Mouse (Mus musculus) hindbrain, embryonic 11.5 days (tissue): ENCODE data around the gene Hoxa4. TPM values are rescaled to one million over a fixed set of nuclear protein-coding genes. Genes with fewer than 3 reads are reported as not detected.

Experiments
- ATAC-seq: fragments of 200-750 bp; cut with Nextera tagmentation; 2 replicates; pipeline ENCODE4 v1.8.0; 2017; ENCODE audit warnings: mild to moderate bottlenecking, moderate TSS enrichment, moderate library complexity; ENCODE audit not compliant: low FRiP score
- DNase-seq: peaks from one replicate; pipeline ENCODE4 v3.0.0-alpha.2; 2015; ENCODE audit warnings: low spot score
- H3K27ac ChIP-seq: fragments of 300-500 bp; sonication (generic); 2 replicates; pipeline ENCODE4 v1.5.1; 2014; ENCODE audit warnings: mild to moderate bottlenecking, low read depth, low read length
- H3K27me3 ChIP-seq: fragments of 300-500 bp; sonication (generic); 2 replicates; pipeline ENCODE4 v1.6.1; 2014; ENCODE audit warnings: mild to moderate bottlenecking, low read length, moderate library complexity, mixed read lengths; ENCODE audit not compliant: control insufficient read depth, insufficient read depth
- H3K36me3 ChIP-seq: fragments of 300-500 bp; sonication (generic); 2 replicates; pipeline ENCODE4 v1.6.1; 2014; ENCODE audit warnings: mild to moderate bottlenecking, low read length, moderate library complexity, mixed read lengths; ENCODE audit not compliant: control insufficient read depth, insufficient read depth
- H3K4me1 ChIP-seq: fragments of 300-500 bp; sonication (generic); replicated peaks from 2 replicates; pipeline ENCODE4 v1.6.1; 2014; ENCODE audit warnings: low read length, mixed read lengths; ENCODE audit not compliant: control insufficient read depth, insufficient read depth
- H3K4me2 ChIP-seq: fragments of 300-500 bp; sonication (generic); replicated peaks from 2 replicates; pipeline ENCODE4 v1.6.1; 2014; ENCODE audit warnings: mild to moderate bottlenecking, low read depth, low read length
- H3K4me3 ChIP-seq: fragments of 300-500 bp; sonication (generic); 2 replicates; pipeline ENCODE4 v1.5.1; 2014; ENCODE audit warnings: low read depth, low read length
- H3K9ac ChIP-seq: fragments of 300-500 bp; sonication (generic); 2 replicates; pipeline ENCODE4 v1.6.1; 2014; ENCODE audit warnings: low read depth, low read length
- H3K9me3 ChIP-seq: fragments of 300-500 bp; sonication (generic); 2 replicates; pipeline ENCODE4 v1.6.1; 2016; ENCODE audit warnings: low read length; ENCODE audit not compliant: control insufficient read depth
- WGBS: fragments of 180-500 bp; shearing (Covaris S2); extraction: QIAGEN DNeasy Blood & Tissue Kit; methylation state at CpG from one replicate; pipeline ENCODE4 v1.1.7; 2014; 5-methylcytosine and 5-hydroxymethylcytosine counted together
- polyA plus RNA-seq: library from polyadenylated mRNA; unstranded; fragments of >200 nt; fragmentation: Nextera tagmentation; extraction: Ambion mirVana; gene quantifications from 2 replicates; pipeline ENCODE4 v1.2.1, GENCODE M21; 2014

Gene Hoxa4
- polyA plus RNA-seq, 1 experiment from 2014 or later, result 12.8 TPM

DNA sequence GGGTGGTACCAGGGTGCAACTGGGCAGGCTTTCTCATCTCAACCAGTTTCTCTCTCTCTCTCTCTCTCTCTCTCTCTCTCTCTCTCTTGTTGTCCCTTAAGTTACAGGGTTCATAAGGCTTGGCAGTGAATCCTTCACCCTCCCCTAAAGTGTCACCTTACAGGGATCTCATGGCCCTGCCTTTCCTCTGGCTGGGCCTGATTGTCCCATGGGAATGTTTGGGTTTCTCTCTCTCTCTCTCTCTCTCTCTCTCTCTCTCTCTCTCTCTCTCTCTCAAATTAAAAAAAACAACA lies 16.1 kb upstream of the Hoxa4 start:
- H3K4me2 ChIP-seq, result peak overlapping the region; percentile 14; the same call in 1 of the 2 replicates

GRCm38 (mm10) chr6:52206882-52207683 lies 15.5 kb upstream of the Hoxa4 start:
- whole genome bisulfite sequencing, result 8% methylated on average over 4 of the region's 4 CpGs
- Histone ChIP-seq H3K9ac (peak overlapping the region; percentile 12; the same call in 1 of the 2 replicates), H3K4me2 (peak overlapping the region; percentile 14; the same call in 1 of the 2 replicates), H3K36me3 (no peaks in the 10 kb centered on the region), H3K27ac (no peak overlapping the region), H3K4me3 (no peak overlapping the region; the same call in 1 of the 2 replicates), H3K27me3 (peaks cover 93% of the 10 kb centered on the region), H3K4me1 (peaks cover 4% of the 10 kb centered on the region; the same call in 1 of the 2 replicates), H3K9me3 (no peaks in the 10 kb centered on the region)
- peak; percentile 54 for DNase-seq
- no peak for ATAC-seq

More for the DNA sequence above, 16.1 kb upstream of the Hoxa4 start:
- Histone ChIP-seq H3K36me3 (no peaks in the 10 kb centered on the region), H3K9ac (no peak overlapping the region), H3K9me3 (no peaks in the 10 kb centered on the region), H3K27ac (no peak overlapping the region), H3K27me3 (peaks cover 94% of the 10 kb centered on the region), H3K4me1 (peaks cover 4% of the 10 kb centered on the region; the same call in 1 of the 2 replicates), H3K4me3 (no peak overlapping the region)
- DNase-seq (no peak), ATAC-seq (no peak)

- peaks cover 91% of the 10 kb centered on the region for H3K27me3 ChIP-seq
- under 1% methylated on average over 55 of the region's 55 CpGs for WGBS
- 0 out of 2 replicates have a peak, but pooled peaks cover 4% of the 10 kb centered on the region for H3K4me1 ChIP-seq
- ATAC-seq (no peak), DNase-seq (peak; percentile 65)
- peak overlapping the region; percentile 12 for H3K9ac ChIP-seq
- H3K36me3 ChIP-seq, result no peaks in the 10 kb centered on the region
- peak overlapping the region; percentile 48 for H3K27ac ChIP-seq
- peak overlapping the region; percentile 39 for H3K4me2 ChIP-seq
- H3K4me3 ChIP-seq, result peak overlapping the region; percentile 17
- no peaks in the 10 kb centered on the region for H3K9me3 ChIP-seq
Measured at GRCm38 (mm10) chr6:52205638-52206621, 14.4 kb upstream of the Hoxa4 start.

DNA sequence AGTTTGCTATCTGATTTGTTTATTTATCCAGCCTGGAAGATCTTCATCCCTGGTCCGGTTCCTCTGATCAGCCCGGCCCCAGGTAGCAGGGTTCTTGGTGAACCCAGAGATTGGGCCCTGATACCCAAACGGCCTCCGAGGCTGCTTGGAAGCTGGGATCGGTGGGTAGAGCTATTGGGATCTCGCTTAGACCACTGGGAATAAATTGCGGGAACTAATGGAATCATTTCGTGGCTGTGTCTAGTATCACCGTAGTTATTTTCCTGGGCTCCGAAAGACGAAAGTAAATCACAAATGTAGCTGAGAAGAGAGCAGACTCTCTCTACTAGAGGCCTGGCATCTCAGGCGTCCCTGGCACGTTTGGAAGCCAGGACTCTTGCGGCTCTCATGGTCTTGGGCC lies 13.7 kb upstream of the Hoxa4 start:
- 3% methylated on average over 14 of the region's 14 CpGs for WGBS
- peak; percentile 66 for DNase-seq
- Histone ChIP-seq H3K4me1 (0 out of 2 replicates have a peak, but pooled peaks cover 4% of the 10 kb centered on the region), H3K9me3 (no peaks in the 10 kb centered on the region), H3K27me3 (peaks cover 93% of the 10 kb centered on the region), H3K4me2 (peak overlapping the region; percentile 39; the same call in 1 of the 2 replicates), H3K4me3 (peak overlapping the region; percentile 17; the same call in 1 of the 2 replicates), H3K9ac (peak overlapping the region; percentile 12; the same call in 1 of the 2 replicates), H3K27ac (peak overlapping the region; percentile 48), H3K36me3 (no peaks in the 10 kb centered on the region)
- ATAC-seq, result no peak

GRCm38 (mm10) chr6:52204050-52204752 lies 12.6 kb upstream of the Hoxa4 start, which contains the start of gene Hoxa5:
Hoxa5 (minus strand) TSS chr6:52204587.
- H3K27me3 ChIP-seq, result peaks cover 93% of the 10 kb centered on the region

GRCm38 (mm10) chr6:52203371-52204049 lies 12.0 kb upstream of the Hoxa4 start:
- DNase-seq (no peak), ATAC-seq (peak; percentile 43; the same call in 1 of the 2 replicates)
- Histone ChIP-seq H3K9me3 (no peaks in the 10 kb centered on the region), H3K4me3 (peak overlapping the region; percentile 56), H3K27me3 (peaks cover 91% of the 10 kb centered on the region), H3K4me2 (peak overlapping the region; percentile 59), H3K36me3 (no peaks in the 10 kb centered on the region), H3K9ac (peak overlapping the region; percentile 77), H3K27ac (peak overlapping the region; percentile 79), H3K4me1 (0 out of 2 replicates have a peak, but pooled peaks cover under 1% of the 10 kb centered on the region)
- under 1% methylated on average over 37 of the region's 46 CpGs for WGBS

More at GRCm38 (mm10) chr6:52204050-52204752, 12.6 kb upstream of the Hoxa4 start, which contains the start of gene Hoxa5:
- Histone ChIP-seq H3K9me3 (no peaks in the 10 kb centered on the region), H3K27ac (peak within 1 kb of the TSS; percentile 79), H3K9ac (peak within 1 kb of the TSS; percentile 77), H3K4me2 (peak within 1 kb of the TSS; percentile 59), H3K4me1 (0 out of 2 replicates have a peak, but pooled peaks cover 4% of the 10 kb centered on the region), H3K4me3 (peak within 1 kb of the TSS; percentile 56), H3K36me3 (no peaks in the 10 kb centered on the region)
- DNase-seq (peak; percentile 62), ATAC-seq (peak; percentile 64; the same call in 1 of the 2 replicates)
- WGBS, result under 1% methylated on average over 58 of the region's 65 CpGs

GRCm38 (mm10) chr6:52203121-52203370 lies 11.5 kb upstream of the Hoxa4 start:
- peak overlapping the region; percentile 77 for H3K9ac ChIP-seq
- no peaks in the 10 kb centered on the region for H3K9me3 ChIP-seq
- DNase-seq, result no peak
- peak overlapping the region; percentile 79 for H3K27ac ChIP-seq
- WGBS, result 0% methylated on average over 10 of the region's 10 CpGs
- ATAC-seq, result 0 out of 2 replicates have a peak, but pooled peaks have one; percentile 16
- H3K36me3 ChIP-seq, result no peaks in the 10 kb centered on the region
- no peaks in the 10 kb centered on the region for H3K4me1 ChIP-seq
- peaks cover 91% of the 10 kb centered on the region for H3K27me3 ChIP-seq
- H3K4me3 ChIP-seq, result peak overlapping the region; percentile 56
- peak overlapping the region; percentile 59 for H3K4me2 ChIP-seq
